Mouse (Mus musculus) embryo, embryonic 10.5 days (tissue): ENCODE results near the gene Olfr1095.

Experiments
- DNase-seq: peaks from one replicate; pipeline ENCODE4 v3.0.0-alpha.2; 2015; ENCODE audit warnings: low spot score

Olfr1095 gene

DNA sequence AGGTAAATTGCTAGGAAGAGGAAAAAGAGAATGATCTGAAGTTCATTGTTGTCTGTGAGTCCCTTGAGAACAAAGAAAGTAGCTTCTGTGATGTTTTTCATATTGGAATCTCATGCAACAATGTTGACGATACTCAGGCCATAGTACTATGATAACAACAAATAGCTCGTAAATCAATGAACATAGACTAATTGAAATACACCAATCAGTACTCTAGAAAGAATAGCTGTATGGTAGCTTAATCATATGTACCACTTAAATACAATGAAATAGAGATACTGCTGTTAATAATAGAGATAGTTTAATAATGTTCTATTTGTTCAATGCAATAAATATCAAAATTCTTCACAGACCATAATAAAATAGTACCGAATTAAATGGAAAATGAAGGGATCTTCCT is at the start of gene Olfr1095:
Gene Olfr1095 (minus strand): TSS at position 101 of the 400 bp plus-strand sequence.
- no peak for DNase-seq

DNA sequence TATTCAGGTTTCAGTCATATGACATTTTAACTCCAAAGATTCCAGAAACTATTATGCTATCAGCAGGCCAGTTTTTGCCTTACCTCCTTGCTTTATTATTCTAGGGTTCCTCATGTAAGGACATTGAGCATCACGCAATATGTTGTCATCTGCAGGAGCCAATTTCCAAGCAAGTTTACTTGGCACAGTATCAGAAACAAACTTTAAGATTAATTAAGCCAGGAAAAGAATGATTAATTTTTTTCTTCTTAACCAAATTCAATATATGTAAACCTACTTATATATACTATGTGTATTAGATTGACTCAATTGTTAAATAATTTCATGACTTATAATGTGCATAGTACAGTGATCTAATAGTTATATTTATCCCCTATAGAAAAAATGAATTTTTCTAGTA is 40.6 kb upstream of the Olfr1095 start, which contains the start of gene Olfr1097:
Gene Olfr1097 (minus strand): TSS at position 101 of the 400 bp plus-strand sequence.
- no peak for DNase-seq

DNA sequence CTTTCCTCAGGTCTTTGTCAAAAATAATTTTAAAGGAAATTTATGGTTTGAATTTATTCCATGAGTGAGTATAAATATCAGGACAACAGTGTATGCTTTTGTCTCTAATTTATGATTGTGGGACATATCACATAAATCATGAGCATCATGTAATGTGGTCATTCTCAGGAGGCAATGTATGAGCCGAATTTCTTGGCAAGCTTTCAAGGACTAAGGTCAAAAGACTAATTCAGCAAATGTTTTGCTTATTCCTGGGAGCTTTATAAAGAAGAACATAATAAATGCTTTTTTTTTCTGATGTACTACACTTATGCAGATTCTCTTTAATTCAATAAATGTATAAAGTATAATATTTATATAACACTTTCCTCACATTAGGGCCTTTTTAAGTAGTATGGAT is 23.2 kb upstream of the Olfr1095 start, which contains the start of gene Gm13723:
Gene Gm13723 (minus strand): TSS at position 101 of the 400 bp plus-strand sequence.
- DNase-seq: no peak

DNA sequence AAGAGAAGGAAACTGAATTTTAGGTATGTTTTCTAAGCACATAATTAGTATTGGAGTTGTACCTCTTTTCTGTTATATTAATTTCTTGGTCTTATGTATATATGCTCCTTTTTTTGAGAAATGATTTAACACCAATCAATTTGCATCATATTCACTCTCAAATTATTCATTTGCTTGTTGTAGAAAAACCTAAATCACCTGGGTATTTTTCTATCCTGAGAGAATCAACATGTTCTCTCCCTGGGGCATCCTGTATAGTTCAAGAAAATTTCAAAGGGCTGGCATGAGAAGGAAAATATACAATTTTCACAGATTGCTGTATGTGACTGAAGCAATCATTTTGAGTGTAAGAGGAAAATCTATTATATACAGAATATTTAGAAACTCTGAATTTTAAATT is 27.1 kb downstream of the Olfr1095 start, which contains the start of gene Olfr1094:
Gene Olfr1094 (plus strand): TSS at position 301 of the 400 bp plus-strand sequence.
- DNase-seq: no peak

DNA sequence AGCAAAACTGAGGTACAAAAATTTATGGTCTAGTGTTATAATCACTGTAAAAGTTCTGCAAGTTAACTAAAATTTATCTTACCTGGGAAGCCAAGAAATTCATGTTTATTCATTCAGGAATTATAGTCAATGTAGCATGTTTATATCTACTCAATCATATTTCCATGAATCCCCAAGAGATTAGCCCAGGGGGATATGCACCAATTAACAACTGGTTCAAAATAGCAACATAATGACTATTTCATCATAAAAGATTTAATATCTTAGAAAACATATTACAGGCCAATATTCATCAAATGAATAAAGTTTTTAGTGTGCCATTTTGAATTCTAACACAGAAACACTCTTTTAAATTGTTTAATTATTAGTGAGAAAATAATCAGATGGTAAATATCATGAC is 41.6 kb downstream of the Olfr1095 start, which contains the start of gene Olfr141:
Gene Olfr141 (minus strand): TSS at position 101 of the 400 bp plus-strand sequence.
- DNase-seq: no peak
